Mouse (Mus musculus) c-Kit-positive CD71-positive TER-119-positive erythroid progenitor cells, embryonic 14.5 days (primary cell): ENCODE results near the gene Ess2.

Experiments used
- DNase-seq: peaks from one replicate; pipeline ENCODE4 v3.0.0-alpha.2; 2013; ENCODE audit warnings: low spot score

The Ess2 gene

DNA sequence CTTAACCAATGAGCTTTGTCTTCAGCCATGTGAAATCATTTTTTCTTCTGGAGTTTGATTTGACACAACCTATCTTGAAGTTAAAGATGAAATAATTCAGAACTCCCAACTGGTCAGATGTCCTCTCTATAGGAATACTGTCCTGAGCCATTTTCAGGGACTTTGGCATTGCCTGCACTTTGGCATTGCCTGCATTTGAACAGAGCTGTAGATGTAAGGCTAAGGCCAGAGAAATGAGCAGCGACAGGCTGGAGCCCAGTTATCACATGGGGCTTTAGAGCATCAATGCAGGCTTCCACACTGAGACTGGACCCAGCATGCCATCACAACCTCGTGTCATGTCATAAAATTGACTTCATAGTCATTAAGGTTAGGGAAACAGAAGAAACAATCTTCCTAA, 57.9 kb downstream of the Ess2 start:
- no peak for DNase-seq

DNA sequence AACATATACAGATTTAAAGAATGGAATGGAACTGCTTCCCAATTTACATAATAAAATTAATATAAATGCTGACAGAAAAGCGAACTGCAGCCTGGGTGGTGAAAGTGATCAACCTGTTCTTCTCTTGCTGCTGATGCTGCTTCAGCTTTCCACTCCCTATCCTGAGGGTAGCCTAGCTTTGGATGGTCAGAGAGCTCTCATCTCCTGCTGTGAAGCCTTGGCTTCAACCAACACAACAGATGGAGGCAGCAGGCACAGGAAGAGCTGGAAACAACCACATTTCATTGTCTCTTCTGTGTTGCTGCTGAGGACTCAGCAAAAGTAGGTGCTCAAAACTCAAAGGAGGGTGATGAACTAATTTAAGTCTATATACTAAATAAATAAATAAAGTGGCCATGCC, 59.3 kb downstream of the Ess2 start:
- DNase-seq, result no peak

DNA sequence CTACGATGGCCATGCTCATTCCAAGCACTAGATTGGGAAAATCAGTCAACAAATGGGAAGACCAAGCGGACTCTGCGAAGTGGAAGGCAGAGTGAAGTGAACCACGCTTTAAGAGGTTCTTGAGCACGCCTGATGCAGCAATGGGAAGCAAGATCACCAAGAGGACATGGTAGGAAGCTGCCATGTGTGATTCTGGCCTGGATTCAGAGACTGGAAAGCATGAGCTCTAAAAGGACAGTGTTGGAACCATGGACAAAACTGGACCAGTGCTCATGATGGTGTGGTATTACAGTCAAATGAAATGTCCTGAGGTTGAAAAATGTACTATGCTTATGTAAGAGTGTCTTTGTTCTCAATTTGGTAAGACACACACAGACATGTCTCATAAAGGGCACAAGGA, 59.8 kb downstream of the Ess2 start:
- DNase-seq, result no peak
